Mouse (Mus musculus) natural killer cell, adult 2 months (primary cell): Measurements from ENCODE around the gene Sh3bp1.

Experiments
- DNase-seq, 2 experiments: peaks; one replicate each; pipeline ENCODE4 v3.0.0; 2022; ENCODE audit warnings: low spot score in 2 of 2

Sh3bp1 gene

GRCm38 (mm10) chr15:78877810-78878390 lies 21.7 kb upstream of the Sh3bp1 start:
- DNase-seq, result no peak

GRCm38 (mm10) chr15:78878792-78879516 lies 20.6 kb upstream of the Sh3bp1 start:
- DNase-seq, result peak in 1 of 2 experiments; percentile 39

GRCm38 (mm10) chr15:78880432-78880831 lies 19.1 kb upstream of the Sh3bp1 start:
- DNase-seq, result no peak

- no peak for DNase-seq
Observed at GRCm38 (mm10) chr15:78881828-78882227, 17.7 kb upstream of the Sh3bp1 start.

GRCm38 (mm10) chr15:78889401-78889853 lies 10.1 kb upstream of the Sh3bp1 start:
- no peak for DNase-seq

- no peak for DNase-seq
Observed at GRCm38 (mm10) chr15:78892440-78892839, 7.1 kb upstream of the Sh3bp1 start.

- DNase-seq, result peak; percentile 54 to 66
Observed at GRCm38 (mm10) chr15:78894726-78895125, 4.8 kb upstream of the Sh3bp1 start.

GRCm38 (mm10) chr15:78895741-78896140 lies 3.8 kb upstream of the Sh3bp1 start:
- DNase-seq, result peak; percentile 59 to 80

GRCm38 (mm10) chr15:78896149-78896548 lies 3.4 kb upstream of the Sh3bp1 start:
- DNase-seq, result peak; percentile 65 to 81

GRCm38 (mm10) chr15:78897488-78897887 lies 2.1 kb upstream of the Sh3bp1 start:
- DNase-seq, result no peak

GRCm38 (mm10) chr15:78898507-78899001 lies 1.0 kb upstream of the Sh3bp1 start:
- DNase-seq, result peak; percentile 38 to 43

GRCm38 (mm10) chr15:78899409-78899739 lies 194 bp upstream of the Sh3bp1 start, which contains the start of gene Gm49510:
TSS of gene Gm49510 (plus strand) at chr15:78899667.
- DNase-seq, result no peak

- no peak for DNase-seq
Observed at GRCm38 (mm10) chr15:78900585-78901421, 1.2 kb downstream of the Sh3bp1 start.

- DNase-seq, result no peak
Observed at GRCm38 (mm10) chr15:78901422-78901789, 1.8 kb downstream of the Sh3bp1 start.

- peak; percentile 75 to 81 for DNase-seq
Observed at GRCm38 (mm10) chr15:78903243-78903642, 3.7 kb downstream of the Sh3bp1 start.

- DNase-seq, result no peak
Observed at GRCm38 (mm10) chr15:78908399-78908798, 8.8 kb downstream of the Sh3bp1 start.

- no peak for DNase-seq
Observed at GRCm38 (mm10) chr15:78908982-78909381, 9.4 kb downstream of the Sh3bp1 start.

GRCm38 (mm10) chr15:78912040-78912439 lies 12.5 kb downstream of the Sh3bp1 start:
- no peak for DNase-seq

GRCm38 (mm10) chr15:78913632-78914090 lies 14.1 kb downstream of the Sh3bp1 start, which contains the start of gene Pdxp:
TSS of gene Pdxp (plus strand) at chr15:78913919.
- peak; percentile 91 to 95 for DNase-seq

GRCm38 (mm10) chr15:78914091-78914822 lies 14.7 kb downstream of the Sh3bp1 start:
- DNase-seq, result no peak
